Mouse (Mus musculus) hindbrain, postnatal 0 days (tissue): Measurements from ENCODE around the gene Ldlrad3. TPM values are rescaled to one million over a fixed set of nuclear protein-coding genes. Genes with fewer than 3 reads are reported as not detected.
A peak's percentile ranks its signal among the peaks of the same experiment; 100 is the strongest.

Experiments
- ATAC-seq: fragments of 200-750 bp; cut with Nextera tagmentation; 2 replicates; pipeline ENCODE4 v1.8.0; 2017; ENCODE audit warnings: mild to moderate bottlenecking, moderate TSS enrichment, moderate library complexity
- DNase-seq: peaks from one replicate; pipeline ENCODE4 v3.0.0-alpha.2; 2015; ENCODE audit warnings: low spot score
- H3K27ac ChIP-seq: fragments of 300-500 bp; sonication (generic); 2 replicates; pipeline ENCODE4 v1.5.1; 2014; ENCODE audit warnings: mild to moderate bottlenecking
- H3K27me3 ChIP-seq: fragments of 300-500 bp; sonication (generic); 2 replicates; pipeline ENCODE4 v1.6.1; 2014; ENCODE audit warnings: low read length, mixed read lengths; ENCODE audit not compliant: insufficient read depth
- H3K36me3 ChIP-seq: fragments of 300-500 bp; sonication (generic); 2 replicates; pipeline ENCODE4 v1.6.1; 2014; ENCODE audit warnings: low read length, mixed read lengths; ENCODE audit not compliant: insufficient read depth
- H3K4me1 ChIP-seq: fragments of 300-500 bp; sonication (generic); 2 replicates; pipeline ENCODE4 v1.6.1; 2014; ENCODE audit warnings: antibody characterized with exemption, low read length, mixed read lengths; ENCODE audit not compliant: insufficient read depth
- H3K4me2 ChIP-seq: fragments of 300-500 bp; sonication (generic); 2 replicates; pipeline ENCODE4 v1.6.1; 2014; ENCODE audit warnings: low read depth, mild to moderate bottlenecking, low read length, moderate library complexity, mixed read lengths
- H3K4me3 ChIP-seq: fragments of 300-500 bp; sonication (generic); 2 replicates; pipeline ENCODE4 v1.5.1; 2014; ENCODE audit warnings: low read length
- H3K9ac ChIP-seq: fragments of 300-500 bp; sonication (generic); replicated peaks from 2 replicates; pipeline ENCODE4 v1.6.1; 2014; ENCODE audit warnings: mild to moderate bottlenecking, low read length, moderate library complexity, mixed read lengths
- H3K9me3 ChIP-seq: fragments of 300-500 bp; sonication (generic); 2 replicates; pipeline ENCODE4 v1.6.1; 2016; ENCODE audit warnings: low read length, mixed read lengths
- CTCF ChIP-seq: IDR thresholded peaks from 2 replicates; pipeline ENCODE4 v1.5.1; 2016; ENCODE audit warnings: antibody characterized with exemption, control low read depth, low read depth
- WGBS: fragments of 180-500 bp; shearing (Covaris S2); extraction: QIAGEN DNeasy Blood & Tissue Kit; methylation state at CpG from one replicate; pipeline ENCODE4 v1.1.7; 2014; 5-methylcytosine and 5-hydroxymethylcytosine counted together
- polyA plus RNA-seq: library from polyadenylated mRNA; unstranded; fragments of >200 nt; fragmentation: Nextera tagmentation; extraction: Ambion mirVana; gene quantifications from 2 replicates; pipeline ENCODE4 v1.2.1, GENCODE M21; 2015
- total RNA-seq: library from RNA; depleted of rRNA; stranded (reverse); fragments of >200 nt; gene quantifications from 2 replicates; pipeline ENCODE4 v1.2.3, GENCODE M21; 2014

The Ldlrad3 gene
- total and polyA plus RNA-seq, 2 experiments from 2014 or later = 21.6 to 32.4 TPM

DNA sequence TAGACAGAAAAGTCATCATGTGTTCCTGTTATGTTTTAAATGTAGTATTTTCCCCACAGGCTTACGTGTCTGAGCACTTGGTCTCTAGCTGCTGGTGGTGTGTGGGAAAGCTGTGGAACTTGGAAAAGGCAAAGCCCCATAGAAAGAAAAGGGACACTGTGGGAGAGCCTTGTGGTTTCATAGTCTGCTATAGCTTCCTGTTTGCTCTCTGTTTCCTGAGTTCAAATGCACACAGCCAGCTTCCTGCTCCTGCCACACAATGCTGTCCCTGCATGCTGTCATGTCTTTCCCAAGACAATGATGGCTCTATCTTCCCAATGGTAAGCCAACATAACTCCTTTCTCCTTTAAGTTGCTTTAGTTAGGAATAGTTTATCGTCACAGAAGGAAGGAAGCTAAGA, 194.5 kb downstream of the Ldlrad3 start:
- Histone ChIP-seq H3K4me3 (no peak overlapping the region), H3K9me3 (no peaks in the 10 kb centered on the region), H3K36me3 (no peaks in the 10 kb centered on the region), H3K9ac (no peak overlapping the region), H3K4me2 (no peak overlapping the region), H3K27me3 (no peaks in the 10 kb centered on the region), H3K4me1 (no peaks in the 10 kb centered on the region), H3K27ac (no peak overlapping the region)
- ATAC-seq = no peak
- TF ChIP-seq CTCF = no peak
- 85% methylated on average over 2 of the region's 2 CpGs for WGBS
- DNase-seq = no peak

DNA sequence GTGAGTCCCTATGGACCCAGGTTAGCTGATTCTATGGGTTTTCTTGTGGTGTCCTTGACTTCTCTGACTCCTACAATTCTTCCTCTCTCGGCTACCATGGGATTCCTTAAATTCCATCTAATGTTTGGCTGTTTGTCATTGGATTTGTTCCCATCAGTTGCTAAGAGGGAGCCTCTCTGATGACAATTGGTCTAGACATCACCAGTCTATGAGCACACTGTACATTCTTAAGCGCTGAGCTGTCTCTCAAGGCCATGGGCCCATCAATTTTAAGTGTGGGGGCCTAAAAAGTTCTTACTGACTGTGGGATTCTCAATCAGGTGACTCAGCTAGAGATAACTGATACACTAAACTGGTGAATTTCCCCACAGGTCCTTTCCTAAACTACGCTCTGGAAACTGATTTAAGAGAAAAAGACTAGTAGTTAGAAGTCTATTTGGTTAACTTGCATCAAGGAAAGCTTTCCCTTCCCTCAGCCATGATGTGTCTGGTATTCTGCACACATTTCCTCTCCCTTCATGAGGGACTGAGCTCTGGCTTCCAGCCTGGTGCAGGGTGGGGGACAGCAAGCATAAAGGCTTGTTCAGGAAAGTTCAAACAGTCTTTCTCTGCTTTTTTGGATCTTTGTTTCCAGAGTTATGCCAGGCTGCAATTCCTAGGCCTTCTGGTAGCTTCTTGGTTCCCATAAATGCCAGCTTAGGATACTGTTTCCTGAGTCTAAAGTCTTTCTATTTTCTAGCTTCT, 199.7 kb downstream of the Ldlrad3 start:
- Histone ChIP-seq H3K27ac (peak overlapping the region; percentile 7; the same call in 1 of the 2 replicates), H3K9me3 (no peaks in the 10 kb centered on the region), H3K4me1 (0 out of 2 replicates have a peak, but pooled peaks cover 8% of the 10 kb centered on the region), H3K4me3 (no peak overlapping the region), H3K4me2 (no peak overlapping the region), H3K9ac (no peak overlapping the region), H3K36me3 (no peaks in the 10 kb centered on the region), H3K27me3 (no peaks in the 10 kb centered on the region)
- TF ChIP-seq CTCF = no peak
- DNase-seq (no peak), ATAC-seq (no peak)
- WGBS = 73% methylated on average over 3 of the region's 3 CpGs

DNA sequence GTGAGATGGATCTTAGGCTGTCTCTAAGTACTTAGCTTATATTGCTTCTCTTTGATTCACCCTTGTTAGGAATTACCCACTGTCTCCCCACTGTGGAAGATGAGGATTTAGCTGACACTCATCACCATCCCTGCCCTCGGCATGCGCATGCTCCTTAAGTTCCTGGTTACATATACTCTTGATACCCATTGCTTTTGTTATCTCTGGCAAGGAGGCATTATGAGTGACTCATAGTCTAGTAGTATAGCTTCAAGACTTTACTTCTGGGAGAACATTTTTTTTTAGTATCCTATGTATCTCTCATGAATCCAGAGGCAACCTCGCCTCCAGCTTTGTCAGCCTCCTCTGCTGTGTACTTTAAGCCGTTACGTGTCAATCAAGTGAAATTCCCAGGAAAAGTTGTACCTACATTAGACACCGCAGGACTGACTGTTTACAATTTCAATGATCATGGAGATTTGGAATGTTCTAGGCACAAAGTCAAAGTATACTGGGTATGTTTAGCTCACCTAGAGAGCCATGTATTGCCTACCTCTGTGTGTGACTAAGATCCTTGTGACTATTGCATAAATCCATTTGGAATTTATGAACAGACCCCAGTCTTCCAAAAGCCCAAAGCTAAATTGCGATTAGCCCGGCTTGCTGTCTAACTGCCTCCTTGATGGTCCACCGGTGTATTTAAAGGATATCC, 202.2 kb downstream of the Ldlrad3 start:
- Histone ChIP-seq H3K9ac (no peak overlapping the region), H3K27me3 (no peaks in the 10 kb centered on the region), H3K4me1 (peaks cover 15% of the 10 kb centered on the region; the same call in 1 of the 2 replicates), H3K36me3 (no peaks in the 10 kb centered on the region), H3K9me3 (no peaks in the 10 kb centered on the region), H3K27ac (no peak overlapping the region), H3K4me2 (no peak overlapping the region), H3K4me3 (no peak overlapping the region)
- WGBS = 80% methylated on average over 9 of the region's 9 CpGs
- no peak for TF ChIP-seq CTCF
- ATAC-seq (no peak), DNase-seq (no peak)

DNA sequence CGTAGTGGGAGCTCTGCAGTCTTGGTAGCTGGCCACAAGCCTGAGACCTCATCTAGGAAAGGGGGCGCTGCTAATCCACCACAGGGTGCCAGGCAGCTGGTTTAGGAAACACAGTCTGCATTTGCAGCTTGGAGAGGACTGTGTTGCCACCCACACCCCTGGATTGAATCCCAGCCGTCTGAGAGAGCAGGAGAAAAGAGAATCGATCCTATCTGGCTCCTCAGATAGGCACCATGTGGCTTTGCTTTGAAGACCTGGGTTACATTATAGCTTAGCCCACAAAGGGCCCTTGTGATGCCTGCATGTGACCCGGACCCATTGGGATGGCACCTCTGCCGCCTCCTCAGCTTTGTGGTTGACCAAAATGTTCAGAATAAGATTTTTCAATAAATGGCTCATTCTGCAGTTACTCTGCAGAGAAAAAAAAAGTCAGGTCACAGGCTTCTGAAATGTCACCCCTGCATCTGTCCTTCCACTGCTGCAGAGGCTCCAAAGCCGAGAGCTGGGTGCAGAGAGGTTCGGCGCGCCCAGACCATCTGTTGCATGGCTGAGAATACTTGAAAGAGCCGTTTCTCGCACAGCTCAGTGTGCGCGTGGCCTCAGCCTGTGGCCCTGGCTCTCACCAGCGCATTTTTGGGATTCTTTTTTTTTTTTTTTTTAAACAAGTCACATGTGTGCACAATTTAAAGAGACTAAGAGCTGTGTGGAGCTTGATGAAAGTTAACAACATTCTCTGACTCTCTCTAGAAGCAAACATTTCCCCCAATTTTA, 202.9 kb downstream of the Ldlrad3 start:
- ATAC-seq (peak; percentile 22; the same call in 1 of the 2 replicates), DNase-seq (peak; percentile 62)
- Histone ChIP-seq H3K27me3 (no peaks in the 10 kb centered on the region), H3K9me3 (no peaks in the 10 kb centered on the region), H3K4me3 (no peak overlapping the region), H3K36me3 (no peaks in the 10 kb centered on the region), H3K4me1 (peaks cover 20% of the 10 kb centered on the region), H3K27ac (peak overlapping the region; percentile 16; the same call in 1 of the 2 replicates), H3K9ac (no peak overlapping the region), H3K4me2 (no peak overlapping the region)
- WGBS = 29% methylated on average over 15 of the region's 15 CpGs
- peak; percentile 38 for TF ChIP-seq CTCF

DNA sequence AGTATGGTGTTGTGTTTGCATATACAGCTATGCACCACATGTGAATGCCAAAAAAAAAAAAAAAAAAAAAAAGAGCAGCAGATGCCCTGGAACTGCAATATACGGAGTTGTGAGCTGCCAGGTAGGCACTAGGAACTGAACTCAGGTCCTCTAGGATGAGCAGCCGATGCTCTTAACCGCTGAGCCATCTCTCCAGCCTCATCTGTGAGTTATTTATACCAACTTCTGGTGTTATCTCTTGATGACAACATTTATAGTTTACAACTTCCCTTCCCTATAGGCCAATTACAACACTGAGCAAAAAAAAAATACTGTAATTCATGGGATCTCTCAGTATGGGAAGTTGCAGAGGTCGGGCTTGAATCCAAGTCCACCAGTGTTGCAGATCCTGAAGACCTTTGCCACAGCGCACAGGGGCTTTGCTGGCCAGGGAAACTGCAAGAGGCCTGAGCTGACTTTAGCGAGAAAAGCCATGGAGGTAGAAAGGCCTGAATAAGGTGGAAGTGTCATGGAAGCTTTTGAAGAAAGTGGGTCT, 204.2 kb downstream of the Ldlrad3 start:
- peaks cover 20% of the 10 kb centered on the region for H3K4me1 ChIP-seq
- H3K27ac ChIP-seq = no peak overlapping the region
- TF ChIP-seq CTCF = no peak
- H3K9ac ChIP-seq = no peak overlapping the region
- H3K27me3 ChIP-seq = no peaks in the 10 kb centered on the region
- H3K9me3 ChIP-seq = no peaks in the 10 kb centered on the region
- H3K36me3 ChIP-seq = no peaks in the 10 kb centered on the region
- WGBS = 77% methylated on average over 6 of the region's 6 CpGs
- H3K4me3 ChIP-seq = no peak overlapping the region
- no peak for ATAC-seq
- DNase-seq = no peak
- no peak overlapping the region for H3K4me2 ChIP-seq

DNA sequence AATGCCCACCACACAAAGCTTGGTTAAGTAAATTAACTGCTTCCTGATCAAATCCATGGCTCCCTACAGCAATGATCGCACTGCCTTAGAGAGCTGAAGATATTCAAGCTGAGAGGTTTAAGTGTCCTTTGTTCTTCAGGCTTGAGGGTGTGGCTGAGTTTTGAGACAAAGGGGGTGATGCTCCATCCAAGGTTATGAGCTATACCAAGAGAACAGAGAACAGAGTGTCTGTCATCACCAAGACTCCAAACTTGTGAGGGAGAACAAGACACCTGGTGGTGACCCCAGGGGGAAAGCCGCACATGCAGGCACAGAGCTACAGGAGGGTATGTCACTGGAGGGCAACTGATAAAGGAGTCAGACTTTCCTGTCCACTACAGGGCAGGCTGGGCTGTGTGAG, 205.0 kb downstream of the Ldlrad3 start:
- no peak for TF ChIP-seq CTCF
- H3K36me3 ChIP-seq = no peaks in the 10 kb centered on the region
- no peak overlapping the region for H3K4me2 ChIP-seq
- H3K27ac ChIP-seq = no peak overlapping the region
- H3K9ac ChIP-seq = no peak overlapping the region
- H3K4me3 ChIP-seq = no peak overlapping the region
- WGBS = 80% methylated on average over 2 of the region's 2 CpGs
- DNase-seq (no peak), ATAC-seq (no peak)
- peaks cover 20% of the 10 kb centered on the region for H3K4me1 ChIP-seq
- no peaks in the 10 kb centered on the region for H3K27me3 ChIP-seq
- H3K9me3 ChIP-seq = no peaks in the 10 kb centered on the region
